Mouse (Mus musculus): ENCODE results near the gene Ttc22. TPM values are rescaled to one million over a fixed set of nuclear protein-coding genes. Genes with fewer than 3 reads are reported as not detected.

Gene Ttc22
- polyA plus RNA-seq, 1 experiment from 2014 or later: 0.22 TPM

GRCm38 (mm10) chr4:106590871-106591270 is 31.4 kb upstream of the Ttc22 start:
- 73% methylated on average over 9 of the region's 9 CpGs for WGBS (ENCODE audit: insufficient replicate concordance)

GRCm38 (mm10) chr4:106593636-106594035 is 28.6 kb upstream of the Ttc22 start:
- H3K4me3 ChIP-seq (ENCODE audit: low read depth, low read length): no peak overlapping the region
- H3K4me2 ChIP-seq (ENCODE audit: low read depth, low read length): no peak overlapping the region
- H3K27me3 ChIP-seq (ENCODE audit: control insufficient read depth, insufficient read depth, low read depth, low read length): no peaks in the 10 kb centered on the region
- no peak overlapping the region for H3K9ac ChIP-seq (ENCODE audit: low read depth, low read length)
- ATAC-seq (ENCODE audit: low read depth): no peak
- WGBS (ENCODE audit: insufficient replicate concordance): 51% methylated on average over 7 of the region's 7 CpGs
- no peaks in the 10 kb centered on the region for H3K4me1 ChIP-seq (ENCODE audit: control insufficient read depth, low read depth, low read length)
- H3K27ac ChIP-seq (ENCODE audit: low read length): no peak overlapping the region
- no peaks in the 10 kb centered on the region for H3K36me3 ChIP-seq (ENCODE audit: control insufficient read depth, insufficient read depth)
- H3K9me3 ChIP-seq (replicated peaks; ENCODE audit: control insufficient read depth, low read length): no peaks in the 10 kb centered on the region

More at GRCm38 (mm10) chr4:106590871-106591270, 31.4 kb upstream of the Ttc22 start:
- Histone ChIP-seq H3K9ac (ENCODE audit: low read depth, low read length) (no peak overlapping the region), H3K4me3 (ENCODE audit: low read depth, low read length) (no peak overlapping the region), H3K4me1 (ENCODE audit: control insufficient read depth, low read depth, low read length) (no peaks in the 10 kb centered on the region), H3K4me2 (ENCODE audit: low read depth, low read length) (no peak overlapping the region), H3K36me3 (ENCODE audit: control insufficient read depth, insufficient read depth) (peaks cover 20% of the 10 kb centered on the region), H3K27ac (ENCODE audit: low read length) (no peak overlapping the region), H3K27me3 (ENCODE audit: control insufficient read depth, insufficient read depth, low read depth, low read length) (no peaks in the 10 kb centered on the region), H3K9me3 (replicated peaks; ENCODE audit: control insufficient read depth, low read length) (no peaks in the 10 kb centered on the region)
- ATAC-seq (ENCODE audit: low read depth): no peak

- H3K27ac ChIP-seq (ENCODE audit: low read length): no peak overlapping the region
- H3K36me3 ChIP-seq (ENCODE audit: control insufficient read depth, insufficient read depth): no peaks in the 10 kb centered on the region
- no peaks in the 10 kb centered on the region for H3K4me1 ChIP-seq (ENCODE audit: control insufficient read depth, low read depth, low read length)
- H3K27me3 ChIP-seq (ENCODE audit: control insufficient read depth, insufficient read depth, low read depth, low read length): no peaks in the 10 kb centered on the region
- no peak overlapping the region for H3K4me3 ChIP-seq (ENCODE audit: low read depth, low read length)
- 58% methylated on average over 3 of the region's 3 CpGs for whole genome bisulfite sequencing (ENCODE audit: insufficient replicate concordance)
- no peaks in the 10 kb centered on the region for H3K9me3 ChIP-seq (replicated peaks; ENCODE audit: control insufficient read depth, low read length)
- no peak overlapping the region for H3K9ac ChIP-seq (ENCODE audit: low read depth, low read length)
- ATAC-seq (ENCODE audit: low read depth): no peak
- H3K4me2 ChIP-seq (ENCODE audit: low read depth, low read length): no peak overlapping the region
Observed at GRCm38 (mm10) chr4:106596200-106596599, 26.0 kb upstream of the Ttc22 start.

GRCm38 (mm10) chr4:106597055-106597454 is 25.2 kb upstream of the Ttc22 start:
- Histone ChIP-seq H3K27ac (ENCODE audit: low read length) (no peak overlapping the region), H3K9ac (ENCODE audit: low read depth, low read length) (no peak overlapping the region), H3K4me3 (ENCODE audit: low read depth, low read length) (no peak overlapping the region), H3K9me3 (replicated peaks; ENCODE audit: control insufficient read depth, low read length) (no peaks in the 10 kb centered on the region), H3K4me1 (ENCODE audit: control insufficient read depth, low read depth, low read length) (no peaks in the 10 kb centered on the region), H3K36me3 (ENCODE audit: control insufficient read depth, insufficient read depth) (no peaks in the 10 kb centered on the region), H3K4me2 (ENCODE audit: low read depth, low read length) (no peak overlapping the region), H3K27me3 (ENCODE audit: control insufficient read depth, insufficient read depth, low read depth, low read length) (no peaks in the 10 kb centered on the region)
- ATAC-seq (ENCODE audit: low read depth): no peak
- WGBS (ENCODE audit: insufficient replicate concordance): 68% methylated on average over 9 of the region's 9 CpGs

GRCm38 (mm10) chr4:106597741-106598140 is 24.5 kb upstream of the Ttc22 start:
- H3K4me3 ChIP-seq (ENCODE audit: low read depth, low read length): no peak overlapping the region
- WGBS (ENCODE audit: insufficient replicate concordance): 59% methylated on average over 4 of the region's 4 CpGs
- ATAC-seq (ENCODE audit: low read depth): no peak
- H3K9me3 ChIP-seq (replicated peaks; ENCODE audit: control insufficient read depth, low read length): no peaks in the 10 kb centered on the region
- H3K27ac ChIP-seq (ENCODE audit: low read length): no peak overlapping the region
- no peaks in the 10 kb centered on the region for H3K27me3 ChIP-seq (ENCODE audit: control insufficient read depth, insufficient read depth, low read depth, low read length)
- no peaks in the 10 kb centered on the region for H3K36me3 ChIP-seq (ENCODE audit: control insufficient read depth, insufficient read depth)
- H3K9ac ChIP-seq (ENCODE audit: low read depth, low read length): no peak overlapping the region
- no peak overlapping the region for H3K4me2 ChIP-seq (ENCODE audit: low read depth, low read length)
- H3K4me1 ChIP-seq (ENCODE audit: control insufficient read depth, low read depth, low read length): no peaks in the 10 kb centered on the region

- no peak overlapping the region for H3K27ac ChIP-seq (ENCODE audit: low read length)
- no peak overlapping the region for H3K4me2 ChIP-seq (ENCODE audit: low read depth, low read length)
- 26% methylated on average over 1 of the region's 1 CpGs for WGBS (ENCODE audit: insufficient replicate concordance)
- no peak overlapping the region for H3K4me3 ChIP-seq (ENCODE audit: low read depth, low read length)
- H3K36me3 ChIP-seq (ENCODE audit: control insufficient read depth, insufficient read depth): no peaks in the 10 kb centered on the region
- H3K27me3 ChIP-seq (ENCODE audit: control insufficient read depth, insufficient read depth, low read depth, low read length): no peaks in the 10 kb centered on the region
- H3K9me3 ChIP-seq (replicated peaks; ENCODE audit: control insufficient read depth, low read length): no peaks in the 10 kb centered on the region
- H3K4me1 ChIP-seq (ENCODE audit: control insufficient read depth, low read depth, low read length): no peaks in the 10 kb centered on the region
- ATAC-seq (ENCODE audit: low read depth): no peak
- no peak overlapping the region for H3K9ac ChIP-seq (ENCODE audit: low read depth, low read length)
Observed at GRCm38 (mm10) chr4:106599415-106599814, 22.8 kb upstream of the Ttc22 start.

GRCm38 (mm10) chr4:106600770-106601169 is 21.5 kb upstream of the Ttc22 start:
- H3K27ac ChIP-seq (ENCODE audit: low read length): no peak overlapping the region
- H3K9ac ChIP-seq (ENCODE audit: low read depth, low read length): no peak overlapping the region
- peak; percentile 64 for ATAC-seq (ENCODE audit: low read depth)
- H3K9me3 ChIP-seq (replicated peaks; ENCODE audit: control insufficient read depth, low read length): no peaks in the 10 kb centered on the region
- no peaks in the 10 kb centered on the region for H3K4me1 ChIP-seq (ENCODE audit: control insufficient read depth, low read depth, low read length)
- no peaks in the 10 kb centered on the region for H3K36me3 ChIP-seq (ENCODE audit: control insufficient read depth, insufficient read depth)
- no peak overlapping the region for H3K4me2 ChIP-seq (ENCODE audit: low read depth, low read length)
- H3K4me3 ChIP-seq (ENCODE audit: low read depth, low read length): no peak overlapping the region
- WGBS (ENCODE audit: insufficient replicate concordance): 57% methylated on average over 4 of the region's 4 CpGs
- H3K27me3 ChIP-seq (ENCODE audit: control insufficient read depth, insufficient read depth, low read depth, low read length): no peaks in the 10 kb centered on the region

- Histone ChIP-seq H3K4me3 (ENCODE audit: low read depth, low read length) (no peak overlapping the region), H3K4me1 (ENCODE audit: control insufficient read depth, low read depth, low read length) (0 out of 2 replicates have a peak, but pooled peaks cover 2% of the 10 kb centered on the region), H3K9ac (ENCODE audit: low read depth, low read length) (no peak overlapping the region), H3K27ac (ENCODE audit: low read length) (no peak overlapping the region), H3K4me2 (ENCODE audit: low read depth, low read length) (peak overlapping the region; percentile 25; the same call in 1 of the 2 replicates), H3K36me3 (ENCODE audit: control insufficient read depth, insufficient read depth) (no peaks in the 10 kb centered on the region), H3K27me3 (ENCODE audit: control insufficient read depth, insufficient read depth, low read depth, low read length) (no peaks in the 10 kb centered on the region), H3K9me3 (replicated peaks; ENCODE audit: control insufficient read depth, low read length) (no peaks in the 10 kb centered on the region)
- ATAC-seq (ENCODE audit: low read depth): peak; percentile 86
- WGBS (ENCODE audit: insufficient replicate concordance): 46% methylated on average over 18 of the region's 18 CpGs
Observed at GRCm38 (mm10) chr4:106606639-106607554, 15.3 kb upstream of the Ttc22 start.

GRCm38 (mm10) chr4:106607905-106608304 is 14.3 kb upstream of the Ttc22 start:
- H3K4me1 ChIP-seq (ENCODE audit: control insufficient read depth, low read depth, low read length): peaks cover 6% of the 10 kb centered on the region
- no peak overlapping the region for H3K4me3 ChIP-seq (ENCODE audit: low read depth, low read length)
- no peaks in the 10 kb centered on the region; the same call in 1 of the 2 replicates for H3K27me3 ChIP-seq (ENCODE audit: control insufficient read depth, insufficient read depth, low read depth, low read length)
- H3K27ac ChIP-seq (ENCODE audit: low read length): no peak overlapping the region
- H3K4me2 ChIP-seq (ENCODE audit: low read depth, low read length): no peak overlapping the region
- 57% methylated on average over 1 of the region's 1 CpGs for WGBS (ENCODE audit: insufficient replicate concordance)
- ATAC-seq (ENCODE audit: low read depth): no peak
- no peak overlapping the region for H3K9ac ChIP-seq (ENCODE audit: low read depth, low read length)
- H3K36me3 ChIP-seq (ENCODE audit: control insufficient read depth, insufficient read depth): no peaks in the 10 kb centered on the region
- no peaks in the 10 kb centered on the region for H3K9me3 ChIP-seq (replicated peaks; ENCODE audit: control insufficient read depth, low read length)
